Mouse (Mus musculus) kidney, adult 2 months (tissue): ENCODE data around the gene Mrpl38.

Experiments
- CTCF ChIP-seq: fragments of 200-500 bp; conservative IDR thresholded peaks from 2 replicates; pipeline ENCODE4 v1.5.1; 2011; ENCODE audit warnings: low read depth, mild to moderate bottlenecking, control low read depth, low read length, moderate library complexity, mixed read lengths; ENCODE audit not compliant: insufficient read depth, insufficient read length
- POLR2A ChIP-seq: fragments of 200-500 bp; IDR thresholded peaks from one replicate; pipeline ENCODE4 v1.6.1; 2011; ENCODE audit warnings: low read depth, low read length, control low read depth

DNA sequence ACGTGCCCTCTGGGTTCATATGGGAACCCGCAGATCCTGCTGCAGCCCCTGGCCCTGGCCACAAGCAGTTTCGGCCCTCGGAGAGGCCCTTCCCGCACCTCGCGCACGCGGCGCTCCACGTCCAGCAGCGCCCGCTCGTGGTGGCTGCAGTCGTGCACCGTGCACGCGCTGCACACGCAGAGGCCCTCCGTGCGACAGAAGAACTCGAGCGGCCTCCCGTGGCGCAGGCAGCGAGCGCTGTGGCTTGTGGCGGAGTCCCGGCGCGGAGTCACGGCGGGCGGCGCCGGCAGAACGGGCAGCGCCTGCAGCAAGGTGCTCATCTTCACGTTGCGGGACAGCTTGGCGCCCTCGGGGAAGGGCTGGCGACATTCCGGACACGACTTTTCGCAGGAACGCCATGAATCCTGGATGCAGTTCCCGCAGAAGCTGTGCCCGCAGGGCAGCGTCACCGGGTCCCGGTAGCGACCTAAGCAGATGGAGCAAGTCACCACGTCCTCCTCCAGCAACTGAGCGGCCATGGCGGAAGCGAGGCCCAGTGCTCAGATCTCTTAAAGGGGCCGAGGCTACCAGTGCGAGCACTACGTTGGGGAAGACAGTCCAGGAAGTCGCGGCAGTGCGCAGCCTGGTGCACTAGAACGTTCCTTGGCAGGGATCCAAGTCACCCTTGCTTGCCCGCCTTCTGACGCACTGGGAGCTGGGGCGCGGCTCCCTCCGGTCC, 8.0 kb downstream of the Mrpl38 start, which contains the start of gene Trim65:
- TF ChIP-seq CTCF (peak; percentile 91), POLR2A (peak; percentile 82)
